Mouse (Mus musculus): ENCODE results near the gene Aldh16a1.

GRCm38 (mm10) chr7:45156206-45156605 lies 1.8 kb upstream of the Aldh16a1 start:
- TF ChIP-seq EP300 (IDR thresholded peaks at IDR 0.05; ENCODE audit: insufficient read depth, low read depth, low read length) (no peak), POLR2A (IDR thresholded peaks at IDR 0.05; ENCODE audit: insufficient read depth, low read length) (no peak)
